Mouse (Mus musculus): ENCODE data around the gene Hmox2. TPM values are rescaled to one million over a fixed set of nuclear protein-coding genes. Genes with fewer than 3 reads are reported as not detected.

Hmox2 gene
- polyA plus RNA-seq, 1 experiment from 2014 or later = 84.5 TPM

DNA sequence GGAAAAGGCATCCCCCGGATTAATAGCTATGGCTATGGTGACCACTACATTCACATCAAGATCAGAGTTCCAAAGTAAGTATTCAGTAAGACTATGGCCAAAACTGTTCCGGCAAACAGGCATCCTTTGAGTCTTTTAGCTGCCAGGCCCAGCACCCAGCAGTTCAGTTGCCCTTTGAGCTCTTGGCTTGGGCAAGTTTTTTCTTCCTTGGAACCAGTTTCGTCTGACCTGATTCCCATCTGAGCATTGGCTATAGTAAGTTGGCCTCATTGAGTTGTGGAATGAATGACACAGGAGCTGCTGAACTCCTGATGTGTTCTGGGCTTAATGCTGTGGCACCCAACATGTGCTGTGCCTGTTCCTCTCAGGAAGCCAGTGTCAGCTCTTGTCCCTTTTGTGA is 24.9 kb upstream of the Hmox2 start:
- Histone ChIP-seq H3K9me3 (replicated peaks) (no peaks in the 10 kb centered on the region), H3K27me3 (replicated peaks) (no peaks in the 10 kb centered on the region), H3K4me2 (no peak overlapping the region), H3K4me1 (replicated peaks) (no peaks in the 10 kb centered on the region), H3K36me3 (peaks cover 96% of the 10 kb centered on the region), H3K9ac (no peak overlapping the region), H3K27ac (ENCODE audit: poor library complexity, severe bottlenecking) (no peak overlapping the region), H3K4me3 (no peak overlapping the region)
- no peak for ATAC-seq (ENCODE audit: insufficient number of reproducible peaks, low FRiP score)
- 93% methylated on average over 3 of the region's 3 CpGs for WGBS

DNA sequence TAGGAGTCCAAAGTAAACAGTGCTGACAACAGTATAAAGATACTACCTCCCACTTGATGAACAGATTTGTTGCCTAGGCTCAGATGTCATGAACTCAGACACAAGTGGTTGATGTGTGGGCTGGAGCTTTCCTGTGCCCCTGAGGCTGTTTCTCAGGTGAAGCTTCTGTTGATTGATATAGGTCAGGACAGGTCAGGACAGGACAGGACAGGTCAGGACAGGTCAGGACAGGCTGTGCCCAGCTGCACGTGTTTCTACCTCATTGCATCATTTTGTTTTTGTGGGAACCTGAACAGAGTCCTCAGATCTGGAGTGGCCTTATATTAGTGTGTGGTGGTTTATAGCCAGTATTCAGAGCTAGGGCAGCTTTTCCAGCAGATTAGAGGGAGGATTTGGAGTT is 23.5 kb upstream of the Hmox2 start:
- Histone ChIP-seq H3K27ac (ENCODE audit: poor library complexity, severe bottlenecking) (no peak overlapping the region), H3K9me3 (replicated peaks) (no peaks in the 10 kb centered on the region), H3K4me3 (no peak overlapping the region), H3K4me1 (replicated peaks) (no peaks in the 10 kb centered on the region), H3K36me3 (peaks cover 96% of the 10 kb centered on the region), H3K9ac (no peak overlapping the region), H3K27me3 (replicated peaks) (no peaks in the 10 kb centered on the region), H3K4me2 (no peak overlapping the region)
- ATAC-seq (ENCODE audit: insufficient number of reproducible peaks, low FRiP score) = no peak
- 80% methylated on average over 1 of the region's 1 CpGs for WGBS

DNA sequence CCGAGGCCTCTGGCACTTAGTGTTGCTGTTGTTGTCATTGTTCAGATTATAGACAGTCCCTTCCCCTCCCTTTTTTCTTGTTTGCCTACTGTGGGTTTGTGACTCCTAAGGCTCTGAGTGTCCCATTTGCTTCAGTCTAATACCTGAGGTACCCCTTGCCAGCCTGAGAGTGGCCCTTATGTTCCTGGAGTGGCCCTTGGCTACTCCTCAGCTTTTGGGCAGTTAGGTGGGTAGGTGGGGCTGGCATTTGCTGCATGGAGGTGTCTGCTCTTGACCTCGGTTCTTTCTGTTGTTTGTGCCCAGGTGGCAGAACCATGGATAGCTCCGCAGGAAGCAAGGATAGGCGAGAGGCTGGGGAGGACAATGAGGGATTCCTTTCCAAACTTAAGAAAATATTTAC is 20.6 kb upstream of the Hmox2 start:
- peaks cover 94% of the 10 kb centered on the region for H3K36me3 ChIP-seq
- H3K9me3 ChIP-seq (replicated peaks) = no peaks in the 10 kb centered on the region
- no peaks in the 10 kb centered on the region for H3K27me3 ChIP-seq (replicated peaks)
- WGBS = 55% methylated on average over 4 of the region's 4 CpGs
- no peak for ATAC-seq (ENCODE audit: insufficient number of reproducible peaks, low FRiP score)
- H3K27ac ChIP-seq (ENCODE audit: poor library complexity, severe bottlenecking) = no peak overlapping the region
- no peak overlapping the region for H3K4me3 ChIP-seq
- H3K4me2 ChIP-seq = no peak overlapping the region
- no peak overlapping the region for H3K9ac ChIP-seq
- no peaks in the 10 kb centered on the region for H3K4me1 ChIP-seq (replicated peaks)

DNA sequence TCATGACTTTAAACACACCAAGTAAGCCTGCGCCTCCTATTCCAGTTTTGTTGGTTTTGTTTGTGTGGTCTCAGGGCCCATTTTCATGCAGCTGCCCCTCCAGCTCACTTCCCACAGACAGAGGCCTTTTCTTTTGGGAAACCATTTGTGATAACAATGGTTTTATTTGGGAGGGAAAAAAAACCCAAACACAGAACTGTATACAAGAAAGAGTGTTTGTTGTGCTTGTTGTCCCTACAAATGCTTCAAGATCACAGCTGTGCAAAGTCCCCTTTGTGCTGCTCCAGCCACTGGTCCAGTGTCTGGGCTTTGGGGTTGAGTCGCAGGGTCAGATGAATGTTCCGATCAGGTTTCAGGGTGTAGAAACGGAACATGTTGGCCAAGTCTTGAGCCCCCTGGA is 15.0 kb upstream of the Hmox2 start:
- Histone ChIP-seq H3K9ac (no peak overlapping the region), H3K36me3 (peaks cover 89% of the 10 kb centered on the region), H3K4me3 (no peak overlapping the region), H3K4me1 (replicated peaks) (no peaks in the 10 kb centered on the region), H3K27me3 (replicated peaks) (no peaks in the 10 kb centered on the region), H3K4me2 (no peak overlapping the region), H3K9me3 (replicated peaks) (no peaks in the 10 kb centered on the region), H3K27ac (ENCODE audit: poor library complexity, severe bottlenecking) (no peak overlapping the region)
- WGBS = 93% methylated on average over 4 of the region's 4 CpGs
- no peak for ATAC-seq (ENCODE audit: insufficient number of reproducible peaks, low FRiP score)

DNA sequence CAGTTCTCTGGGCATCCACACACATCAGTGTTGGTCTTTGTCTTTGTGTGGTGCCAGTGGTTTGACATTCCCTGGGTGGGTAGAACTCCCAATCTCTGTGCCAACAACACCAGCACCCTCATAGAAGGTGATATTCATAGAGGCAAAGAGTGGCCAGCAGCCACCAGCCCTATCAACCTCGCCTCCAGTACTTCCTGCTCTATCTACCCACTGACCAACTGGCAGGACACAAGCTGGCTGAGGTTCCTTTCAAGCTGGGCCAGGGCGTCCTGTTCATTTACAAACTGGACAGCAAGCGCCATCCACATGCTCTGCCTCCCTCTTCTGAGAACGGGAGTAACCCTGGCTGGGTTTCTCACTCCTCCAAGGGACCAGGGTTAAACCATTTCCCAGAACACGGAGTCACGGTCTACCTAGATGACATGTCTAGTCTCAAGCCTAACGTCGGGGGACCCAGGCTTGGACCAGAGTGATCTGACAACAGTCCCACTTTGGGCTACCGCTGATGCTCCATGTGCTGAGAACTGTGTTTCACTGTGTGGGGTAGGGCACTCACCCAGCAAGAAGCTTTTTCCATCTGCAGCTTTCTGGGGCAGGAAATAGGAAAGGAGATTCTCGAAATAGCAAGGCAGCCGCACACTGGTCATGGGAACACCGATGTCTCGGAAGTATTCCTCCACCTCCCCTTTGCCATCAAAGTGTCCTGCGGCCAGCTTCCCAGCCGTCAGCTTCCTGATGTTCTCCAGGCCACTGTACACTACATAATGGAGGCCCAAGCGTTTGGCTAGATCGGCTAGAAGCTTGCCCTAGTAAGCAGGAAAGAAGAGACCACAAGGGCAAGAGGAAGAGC is 12.1 kb upstream of the Hmox2 start:
- no peaks in the 10 kb centered on the region for H3K4me1 ChIP-seq (replicated peaks)
- H3K36me3 ChIP-seq = peaks cover 64% of the 10 kb centered on the region
- H3K4me3 ChIP-seq = no peak overlapping the region
- no peak for ATAC-seq (ENCODE audit: insufficient number of reproducible peaks, low FRiP score)
- H3K9ac ChIP-seq = no peak overlapping the region
- H3K27ac ChIP-seq (ENCODE audit: poor library complexity, severe bottlenecking) = no peak overlapping the region
- no peaks in the 10 kb centered on the region for H3K27me3 ChIP-seq (replicated peaks)
- no peaks in the 10 kb centered on the region for H3K9me3 ChIP-seq (replicated peaks)
- H3K4me2 ChIP-seq = no peak overlapping the region
- 82% methylated on average over 17 of the region's 17 CpGs for WGBS

DNA sequence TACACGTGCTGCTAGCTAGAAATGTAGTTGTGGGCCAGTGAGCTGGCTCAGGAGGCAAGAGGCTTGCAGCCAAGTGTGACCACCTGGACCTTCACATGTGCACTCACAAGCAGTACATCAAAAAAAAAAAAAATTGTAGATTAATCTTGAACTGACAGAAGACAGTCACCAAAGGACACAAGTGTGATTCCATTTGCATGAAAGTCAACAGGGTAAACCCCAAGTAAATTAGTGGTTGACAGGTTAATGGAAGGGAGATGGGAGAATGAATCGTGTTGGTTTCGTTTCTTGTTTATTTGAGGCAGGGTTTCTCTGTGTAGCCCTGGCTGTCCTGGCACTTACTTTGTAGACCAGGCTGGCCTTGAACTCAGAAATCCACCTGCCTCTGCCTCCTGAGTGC is 8.3 kb upstream of the Hmox2 start:
- Histone ChIP-seq H3K4me1 (replicated peaks) (no peaks in the 10 kb centered on the region), H3K4me2 (peak overlapping the region; percentile 77), H3K9ac (no peak overlapping the region), H3K36me3 (peaks cover 35% of the 10 kb centered on the region), H3K27ac (ENCODE audit: poor library complexity, severe bottlenecking) (no peak overlapping the region), H3K9me3 (replicated peaks) (no peaks in the 10 kb centered on the region), H3K4me3 (peak overlapping the region; percentile 59), H3K27me3 (replicated peaks) (no peaks in the 10 kb centered on the region)
- WGBS = 73% methylated on average over 3 of the region's 3 CpGs
- no peak for ATAC-seq (ENCODE audit: insufficient number of reproducible peaks, low FRiP score)

DNA sequence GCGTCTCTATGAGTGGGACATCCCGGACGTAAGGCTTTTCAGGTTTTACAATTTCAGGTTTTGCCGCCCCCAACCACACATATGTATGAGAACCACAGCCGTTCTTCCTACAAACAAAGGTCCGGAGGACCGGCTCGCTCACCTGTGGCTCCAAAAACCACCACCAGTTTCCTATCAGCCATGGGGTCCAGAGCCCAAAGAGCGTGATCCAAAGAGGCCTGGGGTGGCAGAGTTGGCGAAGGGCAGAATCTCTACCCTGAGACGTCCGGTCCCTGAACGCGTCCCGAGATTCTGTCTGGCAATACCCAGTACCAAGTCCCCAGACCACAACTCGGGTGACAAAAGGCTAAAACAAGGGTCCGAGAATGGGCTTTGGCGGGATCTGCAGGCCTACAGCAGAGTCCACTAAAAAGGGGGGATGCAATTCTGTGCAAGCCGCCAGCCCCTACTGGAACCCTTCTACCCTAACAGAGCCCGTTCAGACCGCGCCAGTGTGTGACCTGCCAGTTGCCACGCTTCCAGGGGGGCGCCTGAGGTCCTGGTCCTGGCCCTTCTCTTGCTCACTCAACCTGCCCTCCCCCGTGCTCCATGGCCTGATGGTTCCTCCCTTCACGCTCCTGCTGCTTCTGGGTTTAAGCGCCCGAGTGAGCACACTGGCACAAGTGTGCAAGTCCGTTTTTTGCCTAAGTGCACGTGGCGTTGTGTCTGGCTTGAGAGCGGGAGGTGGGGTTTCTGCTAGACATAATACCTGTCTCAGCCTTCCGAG is 7.2 kb upstream of the Hmox2 start, which contains the start of gene Nmral1:
TSS of gene Nmral1 (minus strand) at position 604 of the 766 bp plus-strand sequence.
- Histone ChIP-seq H3K36me3 (peaks cover 26% of the 10 kb centered on the region), H3K4me1 (replicated peaks) (no peaks in the 10 kb centered on the region), H3K4me2 (peak within 1 kb of the TSS; percentile 77), H3K9ac (peak within 1 kb of the TSS; percentile 69), H3K27me3 (replicated peaks) (no peaks in the 10 kb centered on the region), H3K27ac (ENCODE audit: poor library complexity, severe bottlenecking) (peak within 1 kb of the TSS; percentile 33; the same call in 1 of the 2 replicates), H3K4me3 (peak within 1 kb of the TSS; percentile 59), H3K9me3 (replicated peaks) (no peaks in the 10 kb centered on the region)
- 13% methylated on average over 33 of the region's 33 CpGs for WGBS
- peak; percentile 90 for ATAC-seq (ENCODE audit: insufficient number of reproducible peaks, low FRiP score)

DNA sequence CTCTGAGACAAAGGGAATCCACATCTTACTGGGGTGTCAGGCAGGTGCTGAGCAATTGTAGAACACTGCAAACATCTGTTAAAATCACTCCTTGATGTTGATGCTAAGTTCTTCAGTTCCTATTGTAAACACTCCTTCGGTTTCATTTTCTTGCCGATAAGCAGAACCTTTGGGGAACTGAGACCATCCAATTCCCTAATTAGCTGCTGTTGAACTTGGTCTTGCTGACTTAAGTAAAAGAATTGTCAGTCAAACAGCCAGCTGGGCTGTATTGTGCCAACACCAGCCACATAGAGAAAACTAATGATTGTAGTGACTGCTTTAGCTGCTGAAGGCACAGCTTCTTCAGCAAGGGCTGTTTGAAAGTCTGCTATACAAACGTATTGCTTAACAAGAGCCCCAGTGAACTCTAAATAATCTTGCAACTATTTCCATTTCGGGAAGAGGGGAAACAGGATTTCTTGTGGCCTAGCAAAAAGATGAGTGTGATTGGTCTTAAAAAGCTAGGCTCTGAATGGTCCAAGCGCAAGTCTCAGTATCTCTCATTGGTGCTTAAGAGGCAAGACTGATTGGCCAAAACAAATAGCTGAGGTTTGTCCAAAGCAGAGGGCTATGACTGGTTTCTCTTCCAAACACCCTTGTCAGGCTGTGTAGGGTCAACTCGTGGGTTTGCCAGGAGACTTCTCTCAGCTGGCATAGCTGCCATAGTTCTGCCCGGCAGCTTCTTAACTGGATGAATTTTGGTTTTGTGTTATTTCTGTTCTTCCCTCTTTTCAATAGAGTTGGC is 3.8 kb upstream of the Hmox2 start:
- Histone ChIP-seq H3K9ac (no peak overlapping the region), H3K4me1 (replicated peaks) (no peaks in the 10 kb centered on the region), H3K4me3 (no peak overlapping the region), H3K27ac (ENCODE audit: poor library complexity, severe bottlenecking) (no peak overlapping the region), H3K36me3 (no peaks in the 10 kb centered on the region), H3K4me2 (no peak overlapping the region), H3K9me3 (replicated peaks) (no peaks in the 10 kb centered on the region), H3K27me3 (replicated peaks) (no peaks in the 10 kb centered on the region)
- no peak for ATAC-seq (ENCODE audit: insufficient number of reproducible peaks, low FRiP score)
- WGBS = 71% methylated on average over 7 of the region's 7 CpGs

DNA sequence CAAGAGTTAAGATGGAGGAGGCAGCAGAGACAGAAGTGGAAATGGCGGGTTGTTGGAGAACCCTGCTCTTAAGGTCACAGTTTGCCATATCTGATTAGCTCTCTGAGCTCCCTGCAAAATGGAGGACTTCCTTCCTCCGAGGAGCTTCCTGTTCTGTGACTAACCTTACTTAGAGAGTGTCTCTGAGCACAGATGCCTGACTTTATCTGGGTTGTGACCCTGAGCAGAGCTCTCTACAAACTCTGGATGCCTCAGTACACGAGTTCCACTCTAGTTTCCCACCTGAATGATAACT is 3.3 kb upstream of the Hmox2 start:
- Histone ChIP-seq H3K27me3 (replicated peaks) (no peaks in the 10 kb centered on the region), H3K4me1 (replicated peaks) (peaks cover 5% of the 10 kb centered on the region), H3K9ac (no peak overlapping the region), H3K4me3 (no peak overlapping the region), H3K4me2 (no peak overlapping the region), H3K36me3 (no peaks in the 10 kb centered on the region), H3K9me3 (replicated peaks) (no peaks in the 10 kb centered on the region), H3K27ac (ENCODE audit: poor library complexity, severe bottlenecking) (no peak overlapping the region)
- ATAC-seq (ENCODE audit: insufficient number of reproducible peaks, low FRiP score) = no peak
- 45% methylated on average over 3 of the region's 3 CpGs for WGBS

DNA sequence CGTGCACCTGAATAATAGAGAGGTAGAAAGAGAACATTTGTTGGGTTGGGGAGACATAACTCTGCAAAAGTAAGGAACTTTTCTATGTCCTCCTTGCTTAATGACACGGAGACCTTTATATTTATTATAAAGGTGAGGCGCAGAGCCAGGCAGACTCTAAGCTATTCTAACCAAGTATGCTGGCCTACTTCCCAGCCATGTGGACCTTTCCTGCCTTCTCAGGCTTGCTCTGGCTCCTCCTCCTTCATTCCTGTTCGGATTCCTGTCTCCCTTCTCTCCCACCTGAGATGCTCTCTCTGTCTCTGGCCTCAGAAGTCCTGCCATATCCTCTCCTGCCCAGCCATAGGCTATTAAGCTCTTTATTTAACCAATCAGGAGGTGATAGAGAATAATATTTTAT is 895 bp upstream of the Hmox2 start:
- Histone ChIP-seq H3K4me2 (no peak overlapping the region), H3K36me3 (no peaks in the 10 kb centered on the region), H3K27me3 (replicated peaks) (no peaks in the 10 kb centered on the region), H3K9me3 (replicated peaks) (no peaks in the 10 kb centered on the region), H3K9ac (no peak overlapping the region; the same call in 1 of the 2 replicates), H3K4me1 (replicated peaks) (peaks cover 11% of the 10 kb centered on the region), H3K4me3 (no peak overlapping the region), H3K27ac (ENCODE audit: poor library complexity, severe bottlenecking) (no peak overlapping the region)
- WGBS = 73% methylated on average over 4 of the region's 4 CpGs
- ATAC-seq (ENCODE audit: insufficient number of reproducible peaks, low FRiP score) = no peak

DNA sequence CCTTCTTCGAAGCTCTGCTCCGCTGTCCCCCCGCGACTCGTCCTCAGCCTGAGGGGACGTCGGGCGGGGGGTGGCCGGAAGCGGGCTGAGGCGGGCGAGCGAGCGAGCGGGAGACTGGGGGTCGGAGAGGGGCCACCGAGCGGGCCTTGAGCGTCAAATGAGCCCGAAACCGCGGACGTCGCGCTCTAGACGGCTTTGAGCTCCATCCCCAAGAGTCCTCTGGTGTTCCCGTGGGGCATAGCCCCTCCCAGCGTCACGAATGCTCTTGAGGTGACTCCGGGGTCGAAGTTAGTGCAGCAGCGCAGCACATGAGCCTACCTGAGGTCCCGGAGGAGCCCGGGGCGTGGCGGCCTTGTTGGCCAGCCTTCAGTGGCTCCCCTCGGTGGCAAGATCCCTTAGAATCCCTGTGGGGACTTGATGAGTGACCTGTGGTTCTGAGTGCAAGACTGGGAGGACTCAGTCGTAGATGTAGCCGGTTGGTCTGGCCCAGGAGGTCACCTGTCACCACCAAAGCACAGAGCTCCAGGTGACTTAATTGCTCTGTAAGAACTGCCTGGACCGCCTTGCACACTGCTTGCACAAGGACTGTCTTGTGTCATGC is 467 bp downstream of the Hmox2 start:
- Histone ChIP-seq H3K27me3 (replicated peaks) (no peaks in the 10 kb centered on the region), H3K4me3 (peak overlapping the region; percentile 79), H3K9ac (peak overlapping the region; percentile 92), H3K4me1 (replicated peaks) (peaks cover 11% of the 10 kb centered on the region), H3K36me3 (no peaks in the 10 kb centered on the region), H3K9me3 (replicated peaks) (no peaks in the 10 kb centered on the region), H3K4me2 (peak overlapping the region; percentile 88), H3K27ac (ENCODE audit: poor library complexity, severe bottlenecking) (peak overlapping the region; percentile 92)
- WGBS = under 1% methylated on average over 40 of the region's 40 CpGs
- peak; percentile 78 for ATAC-seq (ENCODE audit: insufficient number of reproducible peaks, low FRiP score)

Measured in heart, embryonic 12.5 days (tissue).